ENCODE assay signal across 35 mouse cellular contexts in the genomic region with DNA sequence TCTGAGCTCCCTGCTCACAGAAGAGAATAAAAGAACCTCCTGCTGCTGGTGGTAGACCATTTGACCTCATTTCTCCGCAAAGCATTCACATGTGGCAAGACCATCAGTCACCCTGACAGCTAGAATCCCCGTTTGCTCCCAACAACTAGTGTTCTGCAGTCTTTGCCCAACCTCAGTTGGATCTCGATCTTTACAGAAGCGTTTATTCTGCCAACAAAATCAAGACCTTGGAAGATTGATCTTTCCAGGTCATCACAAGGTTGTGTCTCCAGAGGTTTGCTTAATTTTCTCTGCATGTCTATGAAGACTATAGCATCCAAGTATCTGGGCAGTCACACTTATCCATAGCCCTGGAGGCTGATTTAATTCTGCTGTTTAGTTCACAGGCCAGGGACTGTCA.
DNase-seq lines count a peak whose midpoint lies in the region; ATAC-seq lines count a peak whose summit lies in the region.
"Had no signal": no experiment of that assay in that cellular context is flagged by ENCODE, and none has a peak within 500 bp of the region (broad histone marks: within the 10 kb centered on the region; RNA-seq: fewer than 3 reads in every experiment).

No protein-coding gene starts in this region.

- H3K36me3 ChIP-seq in hindbrain, embryonic 11.5 days (ENCODE audit: control insufficient read depth, insufficient read depth, low read length): no peaks in the 10 kb centered on the region
- no peaks in the 10 kb centered on the region for H3K36me3 ChIP-seq in hindbrain, embryonic 14.5 days (replicated peaks; ENCODE audit: control insufficient read depth, insufficient read depth)
- H3K36me3 ChIP-seq: heart, embryonic 12.5 days; intestine, embryonic 15.5 days; midbrain, embryonic 12.5 days had no signal

- H3K4me1 ChIP-seq in hindbrain, embryonic 11.5 days (replicated peaks; ENCODE audit: control insufficient read depth, insufficient read depth, low read length): no peaks in the 10 kb centered on the region; the same call in 1 of the 2 replicates
- H3K4me1 ChIP-seq in hindbrain, embryonic 14.5 days (replicated peaks; ENCODE audit: control insufficient read depth, insufficient read depth, low read length): no peaks in the 10 kb centered on the region; the same call in 1 of the 2 replicates
- H3K4me1 ChIP-seq: forebrain, embryonic 13.5 days; intestine, embryonic 15.5 days; midbrain, embryonic 12.5 days had no signal

- DNase-seq in hindbrain, embryonic 11.5 days (ENCODE audit: low spot score): peak; percentile 46
- DNase-seq in hindbrain, embryonic 14.5 days (ENCODE audit: low spot score): no peak
- peak; percentile 24 for DNase-seq in adrenal gland, postnatal 10 days
- DNase-seq in adrenal gland, postnatal 14 days: peak; percentile 35
- peak; percentile 57 for DNase-seq in embryo, embryonic 9.5 days (ENCODE audit: extremely low spot score)
- no peak for DNase-seq in frontal cortex, adult 2 months (ENCODE audit: extremely low spot score in 1 of 2, low spot score in 1 of 2)
- no peak for DNase-seq in right cerebral cortex, adult 2 months (ENCODE audit: low spot score in 2 of 2)
- DNase-seq: cerebellum, adult 11 months; cerebellum, adult 9-10 months; cerebellum, postnatal 36 days; gastrocnemius, postnatal 25 days; heart, adult 18-20 months; heart, postnatal 4 days; kidney, adult 2 months; kidney, postnatal 4 days; layer of hippocampus, postnatal 36 days; left cerebral cortex, postnatal 4 days; liver; lung, adult 2 months; lung, postnatal 10 days; right cerebral cortex, adult 18-20 months; right cerebral cortex, postnatal 4 days; thymus, adult 18-20 months; thymus, postnatal 25 days had no signal

- no peaks in the 10 kb centered on the region for H3K9me3 ChIP-seq in hindbrain, embryonic 11.5 days (ENCODE audit: control insufficient read depth, low read length)
- no peaks in the 10 kb centered on the region for H3K9me3 ChIP-seq in hindbrain, embryonic 14.5 days (ENCODE audit: control insufficient read depth, low read length)
- H3K9me3 ChIP-seq: forebrain, embryonic 13.5 days; heart, embryonic 12.5 days; intestine, embryonic 15.5 days; midbrain, embryonic 12.5 days had no signal

- H3K4me2 ChIP-seq in hindbrain, embryonic 11.5 days (replicated peaks; ENCODE audit: low read depth, low read length): no peak overlapping the region
- H3K4me2 ChIP-seq in hindbrain, embryonic 14.5 days (replicated peaks): no peak overlapping the region
- H3K4me2 ChIP-seq: forebrain, embryonic 13.5 days; heart, embryonic 12.5 days; intestine, embryonic 15.5 days; midbrain, embryonic 12.5 days had no signal

- no peaks in the 10 kb centered on the region for H3K27me3 ChIP-seq in hindbrain, embryonic 11.5 days (ENCODE audit: control insufficient read depth, insufficient read depth, low read length)
- no peaks in the 10 kb centered on the region for H3K27me3 ChIP-seq in hindbrain, embryonic 14.5 days (ENCODE audit: control insufficient read depth, insufficient read depth, low read length)
- H3K27me3 ChIP-seq: CH12.LX; forebrain, embryonic 13.5 days; intestine, embryonic 15.5 days; midbrain, embryonic 12.5 days had no signal

- ATAC-seq in hindbrain, embryonic 11.5 days (ENCODE audit: low FRiP score): peak; percentile 49; the same call in 1 of the 2 replicates
- no peak for ATAC-seq in hindbrain, embryonic 14.5 days (ENCODE audit: low FRiP score)
- ATAC-seq: activated CD4-positive, CD25-positive, alpha-beta regulatory T cell, adult 4 months; forebrain, embryonic 13.5 days; hindbrain, postnatal 0 days; intestine, embryonic 15.5 days had no signal

- WGBS in hindbrain, embryonic 11.5 days: 16% methylated on average over 4 of the region's 4 CpGs
- WGBS in hindbrain, embryonic 14.5 days: 25% methylated on average over 4 of the region's 4 CpGs

- H3K27ac ChIP-seq in hindbrain, embryonic 11.5 days (ENCODE audit: low read depth, low read length): no peak overlapping the region
- H3K27ac ChIP-seq in hindbrain, embryonic 14.5 days: no peak overlapping the region
- H3K27ac ChIP-seq: forebrain, embryonic 13.5 days; hindbrain, postnatal 0 days; intestine, embryonic 15.5 days; kidney, postnatal 0 days; liver, embryonic 14.5 days; macrophage; midbrain, embryonic 12.5 days; stomach, postnatal 0 days had no signal

- no peak overlapping the region for H3K9ac ChIP-seq in hindbrain, embryonic 11.5 days (ENCODE audit: low read depth, low read length)
- H3K9ac ChIP-seq in hindbrain, embryonic 14.5 days: no peak overlapping the region
- H3K9ac ChIP-seq: forebrain, embryonic 13.5 days; heart, embryonic 12.5 days; intestine, embryonic 15.5 days; liver, embryonic 14.5 days; midbrain, embryonic 12.5 days had no signal

- H3K4me3 ChIP-seq in hindbrain, embryonic 11.5 days (ENCODE audit: low read depth, low read length): no peak overlapping the region
- no peak overlapping the region for H3K4me3 ChIP-seq in hindbrain, embryonic 14.5 days (replicated peaks; ENCODE audit: low read length)
- H3K4me3 ChIP-seq: forebrain, embryonic 13.5 days; heart, embryonic 12.5 days; intestine, embryonic 15.5 days; midbrain, embryonic 12.5 days had no signal

Comparison
In these comparisons a context has a peak if more than half of its experiments do, and no peak if none do; other contexts are left out.
1. DNase-seq: peak in hindbrain, embryonic 11.5 days (single experiment), adrenal gland, postnatal 10 days (single experiment), adrenal gland, postnatal 14 days (single experiment) and embryo, embryonic 9.5 days (single experiment); none in hindbrain, embryonic 14.5 days (single experiment), frontal cortex, adult 2 months (0 of 2) and right cerebral cortex, adult 2 months (0 of 2).